Mouse (Mus musculus) testis, postnatal 14 days (tissue): ENCODE data around the gene Gpr39.
A peak's percentile ranks its signal among the peaks of the same experiment; 100 is the strongest.

Source experiments
- DNase-seq: peaks from one replicate; pipeline ENCODE4 v3.0.0; 2021; ENCODE audit warnings: low spot score

Gene Gpr39

DNA sequence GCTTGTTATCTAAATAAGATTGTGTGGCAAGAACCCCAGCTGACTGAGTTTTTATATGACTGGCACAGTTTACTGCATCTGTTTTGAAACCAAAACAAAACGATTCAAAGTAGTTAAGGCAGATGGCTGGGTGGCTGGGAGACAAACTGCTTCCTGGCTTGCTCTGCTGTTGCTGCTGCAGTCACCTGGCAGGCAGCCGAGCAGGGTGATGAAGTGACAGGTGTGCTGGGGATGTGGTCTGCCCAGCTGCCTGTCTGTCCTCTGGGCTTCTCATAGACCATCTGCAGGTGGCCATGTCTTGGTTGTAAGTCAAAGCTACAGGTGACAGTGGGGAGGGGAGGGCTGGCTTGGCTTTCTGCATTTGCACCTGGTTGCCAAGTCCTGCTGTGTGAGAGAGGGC lies 131.6 kb downstream of the Gpr39 start:
- DNase-seq, result no peak

DNA sequence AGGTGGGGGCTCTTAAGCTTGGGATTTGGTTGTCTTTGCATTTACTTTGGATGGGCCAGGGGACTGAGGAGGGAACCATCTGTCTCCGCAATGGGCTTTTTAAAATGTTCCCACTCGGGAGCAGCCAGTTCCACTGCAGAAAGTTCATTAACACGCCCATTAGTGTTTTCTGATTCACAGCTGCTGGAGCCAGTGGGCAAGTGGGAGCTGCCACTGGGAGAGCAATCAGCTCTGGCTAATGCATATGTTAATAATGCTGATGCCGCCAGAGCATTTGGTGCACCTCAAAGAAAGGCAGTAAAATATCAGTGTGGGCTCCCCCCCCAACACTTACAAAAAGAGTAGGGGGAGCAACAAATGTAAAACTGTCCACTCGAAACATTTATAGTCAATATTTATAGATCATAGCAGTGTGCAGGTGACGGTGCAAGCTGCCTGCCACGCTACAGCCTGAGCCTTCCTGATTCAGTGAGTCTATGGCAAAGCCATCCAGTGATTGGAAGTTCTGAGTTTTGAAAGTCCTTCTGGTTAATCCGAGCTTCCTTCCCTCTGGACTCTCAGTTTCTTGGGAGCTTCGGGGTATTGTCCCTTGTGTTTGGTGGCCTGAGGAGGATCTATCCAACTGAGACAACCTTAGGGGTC lies 136.5 kb downstream of the Gpr39 start:
- no peak for DNase-seq

DNA sequence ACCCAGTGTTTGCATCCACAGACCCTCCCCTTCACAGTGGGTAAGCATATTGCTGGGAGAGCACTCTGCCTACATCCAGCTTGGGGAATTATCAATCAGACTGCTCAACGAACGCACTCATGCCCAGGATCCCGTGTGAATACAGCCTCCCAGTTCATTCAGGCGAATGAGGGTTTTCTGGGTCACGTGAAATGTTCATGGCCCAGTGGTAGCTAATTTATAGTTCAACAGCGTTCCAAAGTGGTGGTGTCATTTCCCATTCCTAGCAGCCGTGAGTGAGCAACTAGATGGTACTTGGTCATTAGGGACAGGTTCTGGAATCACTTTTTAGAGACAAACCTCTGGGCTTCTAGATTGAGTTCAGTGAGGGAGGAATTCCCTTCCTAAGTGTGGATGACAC lies 144.3 kb downstream of the Gpr39 start:
- no peak for DNase-seq

DNA sequence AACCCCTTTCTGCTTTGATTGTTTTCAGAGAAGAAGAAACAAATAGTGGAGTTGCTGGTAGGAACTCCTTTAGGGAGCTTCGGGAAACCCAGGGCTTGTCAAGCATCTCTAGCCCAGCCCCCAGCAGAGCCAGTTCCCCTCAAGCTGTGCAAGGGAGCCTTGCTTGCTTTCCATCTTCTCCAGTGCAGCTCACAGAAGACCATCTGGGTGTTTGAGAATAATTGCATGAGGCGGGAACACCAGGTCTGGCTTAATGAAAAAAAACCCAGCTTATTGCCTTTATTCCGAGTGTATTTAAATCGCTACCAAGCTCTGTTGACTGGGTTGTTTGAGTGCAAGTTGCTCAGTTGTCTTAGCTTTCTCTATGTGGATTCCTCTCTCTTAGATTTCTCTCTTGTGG lies 146.8 kb downstream of the Gpr39 start:
- no peak for DNase-seq

DNA sequence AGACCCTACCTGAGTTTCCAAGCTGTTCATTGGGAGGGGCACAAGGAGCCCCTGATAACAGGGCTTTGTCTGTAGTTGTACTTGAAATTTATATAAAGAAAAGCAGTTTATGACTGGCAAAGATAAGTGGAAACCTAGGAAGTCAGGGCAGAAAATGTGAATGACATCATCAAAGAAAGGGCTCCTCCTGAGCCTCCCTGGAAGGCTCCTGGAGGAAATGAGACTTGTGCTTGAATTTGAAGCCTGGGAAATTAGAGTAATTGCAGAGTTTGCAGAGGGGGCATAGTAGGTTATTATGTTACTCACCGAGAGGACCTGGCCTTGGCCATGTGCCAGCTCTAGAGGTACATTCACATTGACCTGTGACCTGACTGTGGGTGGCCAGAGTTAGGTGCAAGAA lies 160.7 kb downstream of the Gpr39 start:
- DNase-seq, result no peak

DNA sequence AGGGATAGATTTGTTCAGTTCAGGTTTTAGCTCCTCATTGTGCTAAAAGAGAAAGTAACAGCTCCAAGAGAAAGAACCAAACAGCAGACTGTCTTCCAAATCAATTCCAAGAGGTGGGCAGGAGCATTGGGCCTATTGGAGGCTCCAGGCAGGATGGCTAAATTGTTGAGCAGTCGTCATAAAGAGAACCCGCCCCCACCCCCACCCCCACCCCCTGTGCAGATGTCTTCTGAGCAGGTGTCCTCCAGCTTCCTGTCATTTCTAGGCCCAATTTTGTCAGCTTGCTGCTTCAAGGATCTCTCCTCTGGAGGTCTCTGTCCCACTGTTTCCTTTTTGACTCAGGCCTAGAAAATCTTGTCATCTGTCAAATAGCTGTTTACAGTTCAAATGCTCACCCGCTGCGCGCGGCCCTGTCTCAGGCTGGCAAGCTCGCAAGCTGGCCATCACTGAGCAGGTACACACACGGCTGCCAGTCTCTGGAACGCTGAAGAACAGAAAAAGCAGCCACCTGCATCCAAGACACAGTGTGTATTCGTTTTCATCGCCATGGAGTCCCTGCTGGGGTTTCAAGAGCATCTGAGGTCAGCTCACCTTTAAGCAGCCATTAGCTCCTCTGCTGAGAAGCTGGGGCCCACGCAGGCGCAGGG lies 163.1 kb downstream of the Gpr39 start:
- no peak for DNase-seq

DNA sequence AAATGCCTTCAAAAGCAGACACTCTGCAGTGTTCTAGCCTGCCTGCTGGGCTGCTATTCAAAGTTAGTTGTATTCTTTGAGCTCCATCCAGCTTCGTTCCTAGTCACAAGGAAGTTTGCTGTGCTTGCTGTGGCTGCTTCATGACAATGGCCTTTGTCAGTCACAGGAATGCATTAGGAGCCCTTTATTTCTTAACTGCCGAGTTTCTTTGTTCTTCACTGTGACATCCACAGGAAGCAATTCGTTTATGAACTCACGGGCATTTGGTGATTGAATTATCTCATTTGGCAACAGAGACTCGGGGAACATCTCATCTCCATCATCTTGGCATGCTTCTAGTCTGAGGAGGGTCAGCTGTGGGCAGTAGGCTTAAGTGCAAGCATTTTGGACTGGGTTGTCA lies 177.9 kb downstream of the Gpr39 start:
- no peak for DNase-seq

DNA sequence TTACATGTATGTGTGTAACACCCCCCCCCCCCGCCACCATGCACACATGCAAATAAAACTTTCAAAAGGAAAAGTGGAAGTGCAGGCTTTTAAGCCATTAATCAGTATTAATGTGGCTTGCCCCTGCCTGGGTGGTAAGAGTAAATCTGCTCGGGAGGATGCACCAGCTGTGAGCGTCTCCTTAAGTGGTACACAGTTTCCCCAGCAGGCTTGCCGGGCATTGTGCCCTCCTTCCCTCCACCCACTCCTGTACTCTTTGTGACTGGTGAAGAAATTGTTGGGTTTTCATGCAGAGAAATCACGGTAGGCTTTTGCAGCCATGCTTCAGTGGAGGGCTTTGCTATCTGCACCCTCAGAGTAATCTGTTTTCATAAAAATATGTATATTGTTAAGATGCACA lies 181.8 kb downstream of the Gpr39 start:
- no peak for DNase-seq

DNA sequence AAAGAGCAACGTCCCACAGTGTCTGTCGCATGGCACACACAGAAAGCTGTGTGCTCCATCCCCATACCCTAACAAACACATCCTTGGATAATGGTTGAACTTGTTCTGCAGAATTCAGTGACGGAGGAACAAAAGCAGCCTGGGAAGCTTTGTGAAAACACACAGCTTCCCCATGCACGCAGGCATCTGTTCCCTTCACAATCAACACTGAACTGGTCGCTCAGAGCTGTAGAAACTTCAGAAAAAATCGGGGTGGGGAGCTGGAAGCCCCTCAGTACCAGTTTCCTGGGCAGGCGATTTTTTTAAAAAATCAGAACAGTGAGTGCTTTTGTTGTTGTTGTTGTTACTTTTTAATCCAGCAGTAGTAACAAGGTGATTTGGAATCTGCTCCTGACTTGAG lies 193.3 kb downstream of the Gpr39 start:
- DNase-seq, result no peak

DNA sequence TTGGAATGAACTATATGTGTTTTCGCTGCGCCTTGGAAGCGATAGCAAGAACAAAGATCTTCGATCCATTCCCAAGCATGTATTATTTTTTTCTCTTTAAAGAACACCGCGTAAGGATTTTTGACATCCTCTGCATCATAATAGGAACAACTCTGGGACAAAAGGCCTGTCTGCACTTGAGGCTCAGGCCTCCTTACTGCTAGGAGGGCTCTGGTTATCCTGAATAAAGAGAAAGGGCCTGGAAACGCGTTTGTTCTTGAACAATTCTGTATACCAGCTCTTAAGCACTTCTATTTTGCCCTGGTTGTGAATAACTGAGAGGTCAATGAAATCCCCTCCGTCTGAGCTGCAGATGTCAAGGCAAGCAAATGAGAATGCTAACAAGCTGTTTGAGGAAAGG lies 216.4 kb downstream of the Gpr39 start:
- DNase-seq, result no peak

DNA sequence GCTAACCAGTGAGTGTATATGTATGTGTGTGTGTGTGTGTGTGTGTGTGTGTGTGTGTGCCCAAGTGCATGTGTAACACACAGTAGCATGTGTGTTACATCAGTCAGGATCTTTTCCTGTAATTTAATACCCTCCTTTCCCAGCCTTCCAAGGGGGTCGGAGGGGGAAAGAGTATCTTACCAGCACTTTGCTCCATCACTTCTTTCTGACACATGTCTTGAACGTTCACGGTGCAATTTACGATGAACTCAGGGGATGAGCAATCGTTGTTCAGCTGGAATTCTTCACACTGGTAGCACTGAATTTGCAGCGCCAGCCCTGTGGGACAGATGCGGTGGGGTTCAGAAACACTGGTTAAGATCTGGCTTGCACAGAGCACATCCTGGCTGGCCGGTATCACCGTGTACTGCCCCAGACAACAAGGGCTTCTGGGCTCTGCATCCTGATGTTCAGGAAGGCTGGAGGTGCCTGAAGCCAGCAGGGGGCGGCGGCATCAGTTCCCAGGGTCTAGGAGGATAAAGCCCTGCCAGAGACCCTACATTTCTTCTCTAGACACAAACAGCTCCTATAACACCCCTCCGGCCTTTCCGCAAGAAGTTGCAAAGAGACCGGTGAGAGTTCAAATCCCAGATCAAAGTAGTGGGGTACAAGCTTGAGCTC lies 233.5 kb downstream of the Gpr39 start:
- no peak for DNase-seq

DNA sequence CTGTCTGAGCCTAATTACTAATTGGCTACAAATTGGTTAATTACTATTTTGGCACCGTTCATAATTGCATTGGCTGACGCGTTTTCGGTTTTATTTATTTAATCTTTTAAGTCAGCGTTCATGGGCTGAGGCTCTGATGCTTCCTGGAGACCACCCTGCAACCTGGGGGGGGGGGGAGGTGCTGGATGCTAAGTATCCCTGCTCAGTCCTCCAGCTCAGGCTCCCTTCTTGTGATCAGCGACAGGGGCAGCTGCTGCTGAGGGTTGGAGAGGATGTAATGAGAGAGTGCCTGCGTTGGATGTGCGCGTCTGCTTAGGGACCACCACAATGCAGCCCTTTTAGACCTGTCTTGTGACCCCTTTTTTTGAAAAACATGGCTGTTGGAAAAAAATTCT lies 234.1 kb downstream of the Gpr39 start:
- DNase-seq, result no peak

DNA sequence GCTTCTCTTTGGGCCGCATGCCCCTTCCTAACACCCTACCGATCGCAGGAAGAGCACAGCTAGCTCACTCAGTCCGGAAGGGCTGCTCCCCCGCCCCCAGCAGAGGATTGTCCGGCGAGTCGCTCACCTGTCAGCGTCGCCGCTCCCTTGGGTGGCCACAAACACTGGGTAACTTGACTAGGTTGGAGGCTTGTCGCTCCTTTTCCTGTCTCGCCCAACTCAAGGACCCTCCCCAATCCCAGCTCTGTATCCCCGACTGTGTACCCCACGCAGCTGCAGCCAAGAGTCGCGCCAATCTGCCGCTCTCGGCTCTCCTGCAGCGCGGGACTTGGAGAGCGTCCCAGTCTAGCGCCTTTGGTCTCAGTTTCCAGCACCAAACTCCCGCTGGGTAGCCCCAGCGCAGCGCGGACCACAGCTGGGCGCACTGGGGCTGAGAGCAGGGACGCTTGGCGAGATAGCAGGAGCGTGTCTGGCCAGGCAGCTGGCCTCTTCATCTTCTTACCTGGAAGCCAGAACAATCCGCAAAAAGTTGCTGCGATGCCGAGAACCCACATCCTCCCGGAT lies 234.6 kb downstream of the Gpr39 start:
- peak; percentile 7 for DNase-seq

DNA sequence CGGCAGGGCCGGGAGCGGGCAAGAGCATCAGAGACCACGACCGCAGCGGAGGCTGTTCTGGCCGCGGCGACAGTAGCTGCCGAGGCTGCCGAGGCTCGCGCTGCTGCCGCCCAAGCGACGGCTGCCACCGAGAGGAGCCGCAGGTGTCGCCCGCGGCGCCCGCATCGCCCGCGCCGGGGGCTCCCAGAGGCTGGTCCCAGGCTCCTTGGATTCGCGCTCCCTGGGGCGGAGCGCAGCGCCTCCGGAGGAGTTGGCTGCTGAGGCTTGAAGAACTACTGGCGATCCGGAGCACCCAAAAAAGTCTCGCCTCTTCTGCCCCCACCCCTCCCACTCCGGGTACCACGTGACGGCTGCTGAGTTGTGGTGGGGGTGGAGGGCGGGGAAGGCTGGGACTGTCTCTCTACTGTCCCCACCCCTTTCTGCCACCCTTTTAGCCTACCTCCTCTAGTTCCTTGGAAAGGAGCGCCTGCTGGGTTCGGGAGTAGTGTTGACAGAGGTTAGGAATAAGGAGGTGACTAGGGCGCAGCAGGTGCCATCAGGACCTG lies 235.2 kb downstream of the Gpr39 start:
- DNase-seq, result peak; percentile 7

DNA sequence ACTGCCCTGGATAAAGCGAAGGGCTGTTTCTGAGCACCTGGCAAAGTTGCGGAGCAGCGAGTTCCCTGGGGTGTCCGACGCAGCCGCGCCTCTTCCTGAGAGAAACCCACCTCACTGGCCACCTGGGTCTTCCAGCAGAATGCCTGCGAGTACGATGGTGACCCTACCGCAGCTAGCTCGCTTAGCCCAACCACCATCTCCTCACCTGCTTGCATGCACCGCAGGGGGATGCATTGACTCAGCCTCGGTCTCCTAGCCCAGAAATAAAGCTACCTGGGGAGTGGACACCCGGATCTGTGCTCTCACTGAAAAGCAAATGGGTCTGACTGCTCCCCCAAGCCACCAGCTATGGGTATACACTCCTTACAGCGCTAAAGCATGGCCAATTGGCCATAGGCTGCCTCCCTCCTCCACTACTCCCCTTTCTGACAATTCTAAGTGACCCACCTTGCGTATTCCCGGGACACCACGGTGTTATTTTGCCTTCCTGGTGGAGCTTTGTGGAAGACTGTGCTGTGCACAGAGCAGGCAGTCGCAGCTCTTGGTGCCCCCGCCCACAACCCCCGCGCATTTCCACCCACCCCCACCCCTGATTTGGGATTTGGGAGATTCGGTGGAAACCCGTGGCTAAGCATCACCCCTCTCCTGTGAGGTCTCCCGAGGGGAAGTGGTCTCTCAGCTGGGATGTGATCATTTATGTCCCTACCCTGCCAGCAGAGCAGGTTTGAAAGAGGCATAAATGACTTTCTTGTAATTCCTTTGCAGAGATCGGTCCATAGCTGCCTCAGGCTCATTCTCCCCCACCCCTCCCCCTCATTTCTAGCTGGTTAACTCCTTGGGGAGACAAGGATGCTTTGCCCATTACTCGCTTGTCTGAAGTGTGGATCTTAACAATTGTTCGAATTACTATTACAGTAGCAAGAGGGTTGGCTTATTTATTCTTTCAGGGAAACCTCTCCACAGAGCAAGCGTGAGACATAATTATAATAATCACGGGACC lies 236.1 kb downstream of the Gpr39 start, which contains the start of gene Lypd1:
Gene Lypd1 (minus strand): TSS at position 501 of the 1,000 bp plus-strand sequence.
- no peak for DNase-seq

DNA sequence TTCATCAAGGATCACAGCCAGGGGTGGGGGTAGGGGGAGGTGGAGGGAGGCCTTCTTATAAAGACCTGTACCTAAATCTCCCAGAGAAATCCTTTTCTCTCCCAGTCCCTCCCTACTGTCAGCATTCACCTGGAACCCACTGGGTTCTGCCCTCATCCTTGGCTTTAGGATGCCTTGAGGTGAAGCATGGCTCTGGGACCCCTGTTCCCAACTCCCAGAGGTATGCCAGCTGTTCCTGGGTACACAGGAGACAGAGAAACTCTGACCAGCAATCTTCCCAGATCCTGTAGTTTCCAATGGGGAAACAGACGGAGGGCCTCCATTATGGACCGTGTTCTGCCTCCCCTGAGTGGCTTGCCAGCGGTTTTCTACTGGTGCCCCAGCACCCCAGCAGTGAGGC lies 243.9 kb downstream of the Gpr39 start:
- no peak for DNase-seq

DNA sequence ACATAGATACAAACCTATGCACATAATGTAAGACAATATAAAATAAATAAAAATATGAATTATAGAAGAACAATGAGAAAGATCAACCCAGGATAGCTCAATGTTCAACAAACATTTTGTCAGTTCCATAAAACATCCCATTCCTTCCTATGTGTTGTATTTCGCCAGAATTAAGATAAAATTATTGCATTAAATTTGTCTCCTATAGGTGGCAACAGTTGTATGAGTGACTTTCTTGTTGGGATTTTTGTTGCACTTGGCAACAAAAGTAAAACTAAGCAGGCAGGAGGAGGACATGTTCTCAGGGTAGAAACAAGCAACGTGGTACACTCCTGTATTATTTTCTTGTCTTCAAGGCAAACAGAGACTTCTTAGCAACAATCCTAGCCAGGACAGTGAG lies 246.3 kb downstream of the Gpr39 start:
- no peak for DNase-seq
